Mouse (Mus musculus) thymus, postnatal 25 days (tissue): Measurements from ENCODE around the gene Pithd1.
"Not testable (repeated sequence)": the region's sequence is repeated elsewhere in the genome, so short reads cannot be mapped to it uniquely, and the experiment has no call there.

Experiments
- DNase-seq: peaks from one replicate; pipeline ENCODE4 v3.0.0; 2022

Gene Pithd1

DNA sequence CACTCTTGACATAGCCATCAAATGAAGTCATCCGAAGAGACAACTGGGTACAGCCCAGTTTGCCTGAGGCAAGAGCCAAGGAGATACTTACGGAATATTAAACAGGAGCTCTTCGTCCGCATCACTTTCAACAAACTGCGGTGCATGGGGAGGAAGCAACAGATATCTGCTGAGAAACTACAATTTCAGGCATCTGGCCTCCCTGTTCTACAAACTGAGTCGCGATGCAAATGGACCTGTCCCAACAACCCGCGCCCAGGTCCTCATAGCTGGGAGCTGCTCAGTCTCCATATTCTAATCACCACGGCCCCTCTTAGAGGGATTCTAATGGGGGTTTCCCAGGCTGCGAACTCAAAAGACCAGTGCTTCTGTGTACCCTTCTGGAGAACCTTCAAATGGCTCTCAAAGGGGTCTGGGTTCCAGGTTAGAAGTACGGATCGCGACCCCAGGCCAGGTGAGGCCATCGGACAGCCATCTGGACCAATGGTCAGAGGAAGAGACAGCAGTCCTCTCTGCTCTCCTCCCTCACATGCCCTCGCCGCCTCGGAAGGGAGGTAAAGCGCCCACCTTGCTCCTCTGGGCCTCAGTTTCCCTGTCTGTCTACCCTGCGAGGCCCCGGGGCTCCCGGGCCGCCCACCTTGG is 642 bp downstream of the Pithd1 start:
- DNase-seq = no peak

DNA sequence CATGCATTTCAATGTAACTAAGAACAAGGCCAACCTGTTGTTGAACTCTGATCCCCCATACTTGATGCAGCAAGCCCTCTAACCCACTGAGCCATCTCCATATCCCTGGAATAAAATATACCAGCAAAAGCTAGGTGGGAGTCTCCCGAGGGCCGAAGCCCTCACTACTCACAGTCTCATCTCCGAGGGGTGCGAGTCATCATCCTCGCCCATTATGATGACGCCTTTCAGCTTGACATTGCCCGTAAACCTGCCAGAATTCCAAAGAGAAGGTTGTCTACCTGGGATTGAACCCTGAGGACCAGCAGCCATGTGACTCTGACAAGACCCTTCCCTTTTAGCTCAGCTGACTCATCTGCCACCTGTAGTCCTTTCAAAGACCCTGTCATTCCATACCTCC is 1.3 kb downstream of the Pithd1 start:
- no peak for DNase-seq

DNA sequence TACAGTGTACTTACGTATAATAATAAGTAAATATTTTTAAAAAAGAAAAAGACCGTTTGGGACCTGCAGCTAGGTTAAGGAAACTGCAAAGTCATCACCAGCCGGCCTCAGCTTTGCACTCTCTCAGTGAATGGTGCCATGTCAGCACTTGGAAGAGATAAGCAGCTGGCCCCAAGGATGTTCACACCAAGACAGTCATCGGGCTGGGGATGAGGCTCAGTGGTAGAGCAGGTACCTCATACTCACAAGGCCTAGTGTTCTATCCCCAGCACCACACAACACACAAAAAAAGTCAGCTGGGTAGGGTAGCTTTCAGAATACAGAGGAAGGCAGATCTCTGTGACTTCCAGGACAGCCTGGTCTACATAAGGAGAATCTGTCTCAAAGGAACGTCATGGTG is 1.9 kb downstream of the Pithd1 start:
- no peak for DNase-seq

DNA sequence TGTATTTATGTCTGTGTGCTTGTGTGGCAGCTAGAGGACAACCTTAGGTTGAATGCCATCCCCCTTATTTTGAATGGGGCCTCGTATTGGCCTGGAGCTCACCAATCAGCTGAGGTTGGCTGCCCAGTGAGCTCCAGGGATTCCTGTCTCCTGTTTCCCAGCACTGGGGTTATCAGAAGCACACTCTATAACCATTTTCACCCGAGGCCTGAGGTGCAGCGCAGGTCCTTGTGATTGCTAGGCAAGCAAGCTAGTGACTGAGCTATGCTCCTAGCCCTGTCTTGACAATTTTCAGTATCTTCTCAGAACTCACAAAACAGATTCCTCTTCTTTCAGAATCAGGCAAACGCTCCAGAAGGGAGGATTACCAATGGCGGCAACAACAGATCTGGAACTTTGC is 2.5 kb downstream of the Pithd1 start:
- DNase-seq = no peak

DNA sequence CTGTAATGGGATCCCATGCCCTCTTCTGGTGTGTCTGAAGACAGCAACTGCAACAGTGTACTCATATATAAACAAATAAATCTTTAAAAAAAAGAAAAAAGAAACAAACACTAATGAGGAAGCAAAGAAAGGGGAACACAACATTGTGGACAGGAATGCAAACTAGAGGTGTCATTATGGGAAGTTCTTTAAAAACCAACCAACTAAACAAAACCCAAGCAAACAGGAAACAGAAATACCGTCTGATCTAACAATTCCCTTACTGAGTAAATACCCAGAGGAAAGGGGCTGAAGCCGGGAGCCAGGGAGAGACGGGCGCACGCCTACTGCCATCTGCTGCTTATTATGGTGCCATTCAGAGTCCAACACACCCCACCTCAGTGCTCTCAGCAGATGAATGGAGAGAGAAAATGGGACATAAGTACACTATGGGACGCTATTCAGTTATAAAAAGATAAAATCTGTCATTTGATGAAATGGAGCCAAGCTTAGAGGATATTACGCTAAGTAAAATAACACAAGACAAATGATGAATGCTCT is 5.5 kb downstream of the Pithd1 start:
- DNase-seq = no peak

DNA sequence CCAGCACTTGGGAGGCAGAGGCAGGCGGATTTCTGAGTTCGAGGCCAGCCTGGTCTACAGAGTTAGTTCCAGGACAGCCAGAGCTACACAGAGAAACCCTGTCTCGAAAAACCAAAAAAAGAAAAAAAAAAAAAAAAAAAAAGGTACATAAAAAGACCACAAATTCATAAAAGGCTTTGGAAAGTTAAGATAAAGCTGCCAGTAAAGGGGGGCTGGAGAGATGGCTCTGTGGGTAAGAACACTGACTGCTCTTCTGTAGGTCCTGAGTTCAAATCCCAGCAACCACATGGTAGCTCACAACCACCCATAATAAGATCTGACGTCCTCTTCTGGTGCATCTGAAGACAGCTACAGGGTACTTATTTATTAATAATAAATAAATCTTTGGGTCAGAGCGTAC is 6.8 kb downstream of the Pithd1 start:
- not testable (repeated sequence) for DNase-seq

DNA sequence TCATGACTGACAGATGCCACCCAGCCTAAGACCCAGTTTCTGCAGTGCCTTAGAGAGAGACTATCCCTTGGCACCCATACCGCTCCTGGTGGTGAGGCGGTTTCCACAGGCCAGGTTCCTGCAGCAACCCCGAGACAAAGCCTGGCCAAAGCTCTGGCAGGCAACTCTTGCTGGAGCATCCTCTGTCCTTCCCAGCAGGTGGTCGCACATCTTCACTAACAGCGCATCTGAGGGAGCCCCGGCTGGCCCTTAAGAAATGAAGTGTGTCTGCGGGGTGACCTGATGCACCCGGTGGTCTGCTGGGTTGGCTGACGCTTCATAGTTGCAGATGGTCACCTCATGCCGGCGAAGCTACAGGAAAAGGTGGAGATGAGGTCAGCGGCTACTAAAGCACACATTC is 10.9 kb downstream of the Pithd1 start:
- no peak for DNase-seq

DNA sequence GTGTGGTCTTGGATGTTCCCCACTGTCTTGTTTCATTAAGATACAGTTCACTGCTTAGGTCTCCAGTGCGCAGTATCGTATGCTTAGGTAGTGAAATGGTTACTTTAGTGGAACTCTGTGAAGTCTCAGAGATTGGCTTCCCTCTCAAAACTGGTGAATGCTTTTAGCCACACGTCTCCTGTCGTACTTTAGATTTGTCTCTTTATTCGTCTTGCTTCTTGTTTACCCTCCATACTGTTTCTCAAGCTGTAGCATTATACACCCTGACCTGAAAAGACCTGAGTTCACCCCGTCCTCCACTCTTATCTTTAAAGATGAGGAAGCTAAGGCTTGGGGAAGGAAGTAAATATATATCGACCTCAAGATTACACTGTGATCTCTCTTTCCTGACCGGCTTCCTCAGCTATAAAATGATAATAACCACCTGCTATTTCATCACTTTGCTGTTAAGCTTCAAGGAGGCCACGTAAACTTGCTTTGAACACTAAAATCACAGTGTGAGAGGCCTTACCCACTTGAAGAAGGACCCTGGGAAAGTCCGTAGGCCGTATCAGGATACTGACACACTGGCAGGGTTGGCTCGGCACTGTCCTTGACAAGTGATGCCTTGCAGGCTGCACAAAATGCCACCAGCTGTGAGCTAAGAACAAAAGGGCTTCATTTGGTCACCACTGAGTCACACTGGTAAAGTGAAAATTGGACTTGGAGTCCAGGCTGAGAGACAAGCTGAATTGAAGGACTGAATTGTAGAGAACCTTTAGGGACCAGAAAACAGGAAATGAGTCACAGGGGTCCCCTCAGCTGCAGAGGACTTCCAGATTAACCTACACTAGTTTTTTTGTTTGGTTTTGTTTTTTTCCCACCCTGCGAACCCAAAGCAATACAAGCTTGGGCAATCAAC is 13.9 kb downstream of the Pithd1 start:
- no peak for DNase-seq

DNA sequence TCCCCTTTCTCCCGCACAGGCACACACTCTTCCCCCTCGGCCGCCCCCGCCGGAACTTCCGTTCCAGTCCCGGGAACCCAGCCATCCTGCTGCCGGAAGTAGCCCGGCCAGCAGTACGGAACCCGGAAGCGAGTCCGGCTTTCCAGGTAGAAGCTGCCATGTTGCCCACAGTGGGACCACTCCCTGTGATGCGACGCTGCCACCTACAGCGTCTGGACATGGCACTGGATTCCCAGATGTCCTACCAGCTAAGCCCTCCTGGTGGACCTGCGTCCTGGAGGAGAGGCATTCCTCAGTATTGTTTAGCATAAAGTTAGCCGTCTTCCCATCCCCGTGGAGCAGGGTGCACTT is 14.5 kb downstream of the Pithd1 start, which contains the start of gene Lypla2:
Gene Lypla2, minus strand, starts transcription at position 71 of the 351 bp plus-strand sequence.
- peak; percentile 78 for DNase-seq

DNA sequence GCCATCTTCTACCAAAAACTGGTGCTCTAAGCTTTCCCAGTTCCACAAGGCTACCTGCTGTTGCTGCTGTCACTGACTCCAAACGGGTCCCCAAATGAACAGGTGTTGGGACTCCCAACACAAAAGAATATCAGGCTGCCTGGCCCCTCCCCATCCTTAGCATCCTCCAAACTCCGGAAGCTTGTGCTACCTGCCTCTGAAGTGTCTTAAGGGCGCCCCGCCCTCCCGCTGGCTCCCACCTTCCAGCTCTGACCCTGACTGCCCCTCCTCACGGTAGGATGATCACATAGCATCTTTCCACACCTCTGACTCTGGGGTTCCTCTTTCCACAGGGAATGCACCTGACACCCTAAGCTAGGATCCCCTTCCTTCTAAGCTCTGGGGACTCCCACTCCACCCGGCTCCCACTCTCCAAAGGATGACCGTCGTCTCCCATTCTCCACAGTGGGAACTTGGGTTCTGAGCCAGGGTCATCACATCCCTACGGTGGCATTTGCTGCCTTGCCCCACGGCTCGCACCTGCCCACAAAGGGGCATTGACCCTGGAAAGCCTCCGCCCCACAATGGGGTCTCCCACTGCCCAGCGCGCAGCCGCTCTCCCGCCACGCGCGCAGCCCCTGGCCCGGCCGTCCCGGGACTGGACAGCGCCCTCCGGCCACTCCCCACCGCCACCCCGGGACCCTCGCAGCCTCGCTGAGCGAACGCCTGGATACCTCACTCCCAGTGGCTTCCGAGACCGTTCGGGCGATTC is 15.1 kb downstream of the Pithd1 start:
- peak; percentile 55 for DNase-seq

DNA sequence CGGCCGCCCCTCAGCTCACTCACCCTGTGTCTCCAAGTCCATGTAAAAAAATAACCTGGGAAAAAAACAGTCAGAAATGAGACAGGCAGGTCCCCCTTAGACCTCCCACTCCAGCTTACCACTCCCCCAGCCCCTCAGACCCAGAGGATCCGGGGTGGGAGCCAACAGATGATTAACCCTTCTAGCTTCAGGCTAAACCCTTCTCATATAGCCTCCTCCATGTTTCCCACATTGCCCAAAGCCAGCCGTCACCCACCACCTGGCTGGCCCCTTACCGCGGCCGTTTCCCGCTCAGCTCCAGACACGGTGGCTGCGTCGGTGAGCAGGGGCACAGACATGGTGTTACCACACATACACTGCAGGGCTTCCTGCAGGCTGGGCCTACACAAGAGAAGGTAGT is 16.5 kb downstream of the Pithd1 start:
- DNase-seq = no peak

DNA sequence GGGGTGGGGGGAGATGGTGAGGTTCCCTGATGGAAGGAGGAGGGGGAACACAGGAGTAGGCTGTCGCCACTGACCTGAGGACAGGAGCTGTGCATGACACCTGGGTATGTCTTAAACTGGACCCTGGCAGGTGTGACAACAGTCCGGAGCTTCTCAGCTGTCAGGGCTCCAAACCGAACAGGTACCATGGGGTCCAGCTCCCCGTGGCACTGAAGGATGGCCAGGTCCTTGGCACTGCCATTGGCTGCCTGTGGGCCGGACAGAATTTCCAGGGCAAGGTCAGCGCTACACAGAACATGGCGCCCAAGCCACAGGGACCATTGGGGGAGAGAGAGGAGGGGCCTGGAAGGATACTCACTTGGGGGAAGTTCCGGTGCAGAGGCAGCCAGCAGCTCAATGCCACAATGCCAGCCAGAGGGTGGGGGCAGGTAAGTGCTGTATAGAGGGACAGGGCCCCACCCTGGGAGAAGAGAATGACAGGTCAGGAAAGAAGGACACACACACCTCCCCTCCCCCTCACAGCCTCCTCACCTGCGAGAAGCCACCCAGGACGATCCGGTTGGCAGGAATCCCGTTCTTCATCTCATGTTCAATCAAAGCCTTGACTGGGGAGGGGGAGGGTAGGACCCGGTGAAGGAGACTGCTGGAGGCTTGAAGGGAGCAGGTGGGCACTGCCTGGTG is 17.9 kb downstream of the Pithd1 start:
- no peak for DNase-seq

DNA sequence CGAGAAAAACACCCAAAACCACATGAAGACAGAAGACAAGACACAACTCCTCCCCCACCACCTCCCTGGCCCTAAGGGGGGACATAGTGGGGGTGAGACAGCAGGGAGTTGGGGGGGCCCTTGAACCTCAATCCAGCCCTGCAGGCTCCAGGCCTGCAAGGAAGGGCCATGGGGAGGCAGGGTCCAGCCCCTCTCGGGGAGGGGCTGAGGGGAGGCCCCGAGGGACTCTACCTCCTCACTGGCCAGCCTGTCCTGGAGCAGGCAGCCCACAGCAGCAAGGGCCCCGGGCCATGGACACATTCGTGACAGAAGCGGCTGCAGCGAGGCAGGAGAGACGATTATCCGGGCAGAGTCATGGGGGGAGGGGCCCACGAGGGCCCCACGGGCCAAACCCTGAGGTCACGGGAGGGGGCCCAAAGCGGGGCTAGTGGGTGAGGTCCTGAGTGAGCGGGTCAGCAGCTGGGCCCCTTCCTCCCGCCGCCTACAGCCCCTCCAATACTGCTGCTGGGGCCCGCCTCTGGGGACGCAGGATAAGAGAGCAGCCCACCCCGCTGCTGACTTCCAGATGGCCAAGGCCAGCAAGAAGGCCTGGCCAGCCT is 18.7 kb downstream of the Pithd1 start:
- DNase-seq = no peak

DNA sequence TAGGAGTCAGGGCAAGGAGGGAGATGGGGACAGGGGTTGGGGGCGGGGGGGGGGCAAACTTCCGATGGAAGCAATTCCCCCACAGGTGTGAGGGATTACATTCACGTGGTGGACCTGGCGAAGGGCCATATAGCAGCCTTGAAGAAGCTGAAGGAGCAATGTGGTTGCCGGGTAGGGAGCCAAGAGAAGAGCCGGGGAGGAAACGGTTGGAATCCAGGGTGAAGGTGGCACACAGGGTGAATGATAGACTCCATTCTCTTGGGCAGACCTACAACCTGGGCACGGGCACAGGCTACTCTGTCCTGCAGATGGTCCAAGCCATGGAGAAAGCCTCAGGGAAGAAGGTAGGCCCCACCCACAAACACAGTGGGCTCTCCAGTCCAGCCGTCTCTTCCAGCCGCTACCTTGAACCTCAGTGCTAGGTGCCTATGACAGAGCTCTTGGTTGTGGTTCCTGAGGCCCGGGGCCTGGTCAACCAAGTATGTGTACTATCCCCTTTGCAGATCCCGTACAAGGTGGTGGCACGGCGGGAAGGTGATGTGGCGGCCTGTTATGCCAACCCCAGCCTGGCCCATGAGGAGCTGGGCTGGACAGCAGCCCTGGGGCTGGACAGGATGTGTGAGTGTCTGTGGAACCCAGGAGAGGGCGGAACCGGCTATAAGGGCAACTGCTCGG is 19.8 kb downstream of the Pithd1 start:
- DNase-seq = no peak

DNA sequence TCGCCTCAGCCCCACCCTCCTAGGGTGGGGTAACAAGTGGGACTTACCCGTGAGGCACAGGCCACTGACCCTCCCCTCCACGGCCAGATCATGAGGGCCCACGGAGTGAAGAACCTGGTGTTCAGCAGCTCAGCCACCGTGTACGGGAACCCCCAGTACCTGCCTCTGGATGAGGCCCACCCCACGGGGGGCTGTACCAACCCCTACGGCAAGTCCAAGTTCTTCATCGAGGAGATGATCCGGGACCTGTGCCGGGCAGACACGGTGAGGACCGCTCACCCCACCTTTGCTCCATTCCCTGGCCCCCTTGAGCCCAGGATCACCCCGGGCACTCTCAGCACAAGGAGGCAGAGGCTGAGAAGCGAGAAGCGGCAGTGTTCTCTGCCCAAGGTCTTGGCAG is 20.8 kb downstream of the Pithd1 start:
- DNase-seq = no peak

DNA sequence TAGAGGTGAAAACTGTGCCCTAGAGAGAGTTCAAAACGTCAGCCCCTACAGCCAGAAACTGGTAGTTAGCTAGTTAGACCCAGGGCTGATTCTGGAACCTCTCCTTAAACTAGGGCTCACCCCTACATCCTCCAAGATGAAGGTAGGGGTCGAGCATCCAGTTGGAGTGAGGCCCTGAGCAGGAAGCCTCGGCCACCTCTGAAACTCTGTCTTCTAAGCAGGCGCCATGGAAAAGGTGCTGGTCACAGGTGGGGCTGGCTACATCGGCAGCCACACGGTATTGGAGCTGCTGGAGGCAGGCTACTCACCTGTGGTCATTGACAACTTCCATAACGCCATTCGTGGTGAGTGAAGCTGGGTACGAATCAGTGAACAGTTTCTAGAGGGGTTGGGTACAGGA is 22.0 kb downstream of the Pithd1 start:
- no peak for DNase-seq

DNA sequence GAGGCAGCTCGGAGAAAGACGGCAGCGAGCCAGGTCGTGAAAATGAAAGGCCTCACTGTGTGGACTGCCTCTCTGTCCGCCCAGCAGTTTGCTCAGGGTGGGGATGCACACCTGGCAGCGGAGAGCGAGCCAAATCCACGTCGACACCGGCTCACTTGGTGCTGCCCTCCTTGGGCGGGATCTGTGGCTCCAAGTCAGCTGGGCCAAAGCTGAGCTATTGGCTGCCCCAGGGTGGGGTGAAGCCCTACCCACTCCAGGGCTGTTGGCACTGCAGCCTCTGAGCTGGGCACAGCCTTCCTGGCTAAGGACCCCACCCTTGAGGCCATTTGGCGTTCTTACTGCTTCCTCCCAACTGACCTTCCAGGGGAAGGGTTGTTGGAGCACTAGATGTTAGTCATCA is 22.6 kb downstream of the Pithd1 start:
- peak; percentile 45 for DNase-seq

DNA sequence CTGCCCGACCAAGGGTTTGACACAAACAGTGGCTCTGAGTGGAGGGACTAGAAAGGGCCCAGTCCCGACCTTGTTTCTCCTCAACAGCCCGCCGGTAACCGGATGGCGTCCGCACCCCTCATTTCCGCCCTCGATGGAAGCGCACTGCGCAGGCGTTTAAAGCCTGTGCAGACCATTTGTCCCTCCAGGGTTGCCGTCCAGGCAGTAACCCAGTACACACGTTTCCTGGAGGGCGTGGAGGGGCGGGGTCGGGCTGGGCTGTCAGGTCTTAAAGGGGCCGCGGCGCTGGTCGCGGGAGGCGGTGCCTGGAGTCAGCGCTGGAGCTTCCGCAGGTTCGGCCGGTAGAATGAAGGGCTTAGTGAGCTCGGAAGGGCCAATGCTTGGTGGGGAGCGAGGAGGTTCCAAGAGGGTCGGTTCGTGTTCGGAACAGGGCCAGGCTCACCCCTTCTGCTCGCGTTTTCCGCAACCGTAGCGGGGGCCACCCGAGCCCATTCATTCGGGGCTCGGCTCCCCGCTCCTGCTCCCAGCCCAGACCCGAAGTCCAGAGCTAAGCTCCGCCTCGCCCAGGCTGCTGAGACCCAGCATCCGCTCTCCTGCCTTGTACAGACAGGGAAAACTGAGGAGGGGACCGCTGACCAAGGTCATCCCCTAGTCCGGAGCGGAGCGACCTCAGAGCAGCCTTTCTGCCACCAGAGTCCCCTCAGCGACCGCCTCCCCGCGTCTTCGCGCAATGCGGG is 23.4 kb downstream of the Pithd1 start, which contains the start of gene Gale:
Gene Gale, plus strand, starts transcription at position 271 of the 737 bp plus-strand sequence.
- DNase-seq = peak; percentile 95

DNA sequence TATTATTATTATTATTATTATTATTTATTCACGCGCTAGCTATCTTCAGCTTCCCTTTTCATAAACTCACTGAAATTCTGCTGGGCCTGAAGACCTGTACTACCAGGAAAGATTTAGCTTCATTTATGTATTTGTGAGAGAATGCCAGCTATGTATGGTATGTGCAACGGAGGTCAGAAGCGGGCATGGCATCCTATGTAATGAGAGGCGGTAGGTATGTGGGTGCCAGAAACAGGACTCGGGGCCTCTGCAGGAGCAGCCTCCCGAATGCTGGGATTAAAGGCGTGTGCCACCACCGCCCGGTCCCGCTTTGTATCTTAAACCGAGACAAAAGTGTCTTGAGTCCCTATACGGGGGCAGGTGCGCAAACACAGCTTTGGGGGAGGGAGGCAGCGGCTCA is 24.1 kb downstream of the Pithd1 start:
- DNase-seq = no peak

DNA sequence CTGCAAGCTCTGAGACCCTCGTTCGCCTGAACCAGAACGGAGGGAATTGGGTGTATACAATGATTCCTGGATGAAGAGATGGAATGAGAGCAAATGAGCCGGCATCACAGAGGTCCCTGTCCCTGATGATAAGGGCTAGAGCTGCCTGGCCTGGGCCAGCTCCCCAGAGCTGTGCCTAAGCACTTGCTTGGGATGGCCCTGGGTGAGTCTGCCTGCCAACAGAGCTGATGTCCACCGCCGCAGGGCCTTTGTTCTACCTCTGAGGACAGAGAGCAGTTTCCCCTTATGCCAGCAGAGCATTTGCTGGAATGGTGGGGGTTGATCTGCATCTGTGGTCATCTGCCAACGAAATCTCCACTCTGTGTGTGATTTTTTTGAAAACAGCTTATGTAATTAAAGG is 24.9 kb downstream of the Pithd1 start:
- no peak for DNase-seq

DNA sequence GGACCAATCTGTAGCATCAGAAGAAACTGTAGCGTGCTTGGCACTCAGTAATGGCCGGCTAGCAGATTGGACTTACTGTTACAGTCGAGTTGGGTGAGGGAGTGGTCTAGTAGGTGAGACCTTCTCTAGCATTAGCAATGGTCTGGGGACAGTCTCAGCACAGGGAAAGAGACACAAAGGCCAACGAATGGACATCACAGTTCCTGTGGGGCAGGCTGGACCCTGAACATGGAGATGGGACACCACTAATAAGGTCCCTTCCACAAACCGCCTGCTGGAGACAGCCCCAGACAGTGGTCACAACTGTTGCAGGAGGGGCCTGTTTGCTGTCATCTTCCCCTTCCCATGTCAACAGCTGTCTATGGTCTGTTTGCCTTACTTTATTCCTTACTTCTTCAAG is 25.4 kb downstream of the Pithd1 start:
- no peak for DNase-seq
